Mouse (Mus musculus) naive thymus-derived CD4-positive, alpha-beta T cell, adult 2 months (primary cell): ENCODE measurements around the gene Zfp683.

ENCODE experiments used
- DNase-seq: peaks from one replicate; pipeline ENCODE4 v3.0.0-alpha.2; 2011; ENCODE audit warnings: low read depth

The Zfp683 gene

GRCm38 (mm10) chr4:134053538-134053937 lies at the start of gene Zfp683:
Gene Zfp683 (plus strand): TSS chr4:134053838.
- DNase-seq = no peak

- DNase-seq = no peak
These were observed 47.9 kb upstream of the Zfp683 start for GRCm38 (mm10) chr4:134005581-134006358.

- DNase-seq = no peak
These were observed 46.8 kb upstream of the Zfp683 start for GRCm38 (mm10) chr4:134006845-134007244.

GRCm38 (mm10) chr4:134009709-134010108 lies 43.9 kb upstream of the Zfp683 start:
- DNase-seq = no peak

GRCm38 (mm10) chr4:134011450-134012414 lies 41.9 kb upstream of the Zfp683 start:
- DNase-seq = no peak

- DNase-seq = no peak
These were observed 40.6 kb upstream of the Zfp683 start for GRCm38 (mm10) chr4:134012858-134013528.

GRCm38 (mm10) chr4:134016208-134016607 lies 37.4 kb upstream of the Zfp683 start:
- no peak for DNase-seq

GRCm38 (mm10) chr4:134016767-134017166 lies 36.9 kb upstream of the Zfp683 start:
- DNase-seq = no peak

- no peak for DNase-seq
These were observed 36.3 kb upstream of the Zfp683 start for GRCm38 (mm10) chr4:134017201-134017865.

GRCm38 (mm10) chr4:134018038-134018778 lies 35.4 kb upstream of the Zfp683 start:
- DNase-seq = no peak

- no peak for DNase-seq
These were observed 34.9 kb upstream of the Zfp683 start, which contains the start of gene Lin28a for GRCm38 (mm10) chr4:134018779-134019145. Gene Lin28a (minus strand): TSS chr4:134018841.

GRCm38 (mm10) chr4:134019210-134019609 lies 34.4 kb upstream of the Zfp683 start:
- DNase-seq = no peak

GRCm38 (mm10) chr4:134019641-134020351 lies 33.8 kb upstream of the Zfp683 start:
- DNase-seq = no peak

- peak; percentile 71 for DNase-seq
These were observed 33.0 kb upstream of the Zfp683 start for GRCm38 (mm10) chr4:134020621-134021020.

GRCm38 (mm10) chr4:134025802-134026201 lies 27.8 kb upstream of the Zfp683 start:
- DNase-seq = no peak

- DNase-seq = peak; percentile 92
These were observed 17.7 kb upstream of the Zfp683 start for GRCm38 (mm10) chr4:134035953-134036352.

- DNase-seq = peak; percentile 63
These were observed 12.1 kb upstream of the Zfp683 start for GRCm38 (mm10) chr4:134041317-134042123.

GRCm38 (mm10) chr4:134043041-134043440 lies 10.6 kb upstream of the Zfp683 start:
- DNase-seq = no peak

- no peak for DNase-seq
These were observed 6.0 kb upstream of the Zfp683 start for GRCm38 (mm10) chr4:134047648-134048047.
